Mouse (Mus musculus): Measurements from ENCODE around the gene Uhrf2. TPM values are rescaled to one million over a fixed set of nuclear protein-coding genes. Genes with fewer than 3 reads are reported as not detected.
A peak's percentile ranks its signal among the peaks of the same experiment; 100 is the strongest.
"Not testable (repeated sequence)": the region's sequence is repeated elsewhere in the genome, so short reads cannot be mapped to it uniquely, and the experiment has no call there.

Gene Uhrf2
- 10 to 100 TPM; 31.7 to 39.0 TPM for total RNA-seq (2021)
- long read RNA-seq, experiment 1, transcript Uhrf2-201 (16 exons, 3,536 nt): major isoform, 21 of 23 reads
- long read RNA-seq, experiment 1, partial matches to known transcripts: 1 of 23 reads
- long read RNA-seq, experiment 1, other reads (novel, unspliced or antisense): 1 of 23 reads
- long read RNA-seq, experiment 2, transcript Uhrf2-201 (16 exons, 3,536 nt): major isoform, 64 of 76 reads
- long read RNA-seq, experiment 2, partial matches to known transcripts: 3 of 76 reads
- long read RNA-seq, experiment 2, other reads (novel, unspliced or antisense): 8 of 76 reads

DNA sequence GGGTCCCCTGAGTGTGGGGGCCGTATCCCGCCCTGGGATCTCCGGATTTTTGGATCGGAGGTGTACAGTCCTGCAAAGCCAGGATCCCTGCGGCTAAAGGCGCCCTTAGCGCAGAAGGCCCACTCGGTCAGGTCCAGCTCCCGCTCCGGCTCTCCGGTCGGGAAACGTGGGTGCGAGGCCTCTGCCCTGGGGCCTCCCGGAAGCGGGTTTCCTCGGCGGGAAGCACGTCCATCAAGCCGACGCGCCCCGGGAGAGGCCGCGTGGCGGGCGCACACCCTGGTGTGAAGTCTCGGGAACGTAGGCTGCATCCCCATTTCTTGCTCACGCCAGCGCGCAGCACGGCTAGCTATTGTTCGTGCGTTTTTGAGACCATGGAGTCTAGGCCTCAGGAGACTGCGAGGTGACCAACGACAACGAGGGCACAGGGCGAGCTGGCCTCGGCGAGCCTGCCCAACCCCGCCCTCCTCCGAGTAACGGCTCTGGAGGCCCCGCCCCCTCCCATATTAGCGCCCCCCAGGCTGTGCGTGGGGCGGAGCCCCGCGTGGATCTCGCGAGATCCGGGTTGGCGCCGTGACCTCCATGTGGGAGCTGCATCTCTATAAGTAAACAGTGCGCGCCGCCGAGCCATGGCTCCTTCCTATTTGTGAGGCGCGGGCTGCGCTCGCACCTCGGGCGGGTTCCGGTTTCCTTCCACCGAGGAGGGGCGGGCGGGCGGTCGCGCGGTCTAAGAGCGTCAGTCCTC lies at the start of gene Uhrf2:
TSS of gene Uhrf2 (plus strand) at position 620 of the 742 bp plus-strand sequence.
- peak; percentile 95 to 96 for DNase-seq (ENCODE audit: low spot score in 2 of 2)

DNA sequence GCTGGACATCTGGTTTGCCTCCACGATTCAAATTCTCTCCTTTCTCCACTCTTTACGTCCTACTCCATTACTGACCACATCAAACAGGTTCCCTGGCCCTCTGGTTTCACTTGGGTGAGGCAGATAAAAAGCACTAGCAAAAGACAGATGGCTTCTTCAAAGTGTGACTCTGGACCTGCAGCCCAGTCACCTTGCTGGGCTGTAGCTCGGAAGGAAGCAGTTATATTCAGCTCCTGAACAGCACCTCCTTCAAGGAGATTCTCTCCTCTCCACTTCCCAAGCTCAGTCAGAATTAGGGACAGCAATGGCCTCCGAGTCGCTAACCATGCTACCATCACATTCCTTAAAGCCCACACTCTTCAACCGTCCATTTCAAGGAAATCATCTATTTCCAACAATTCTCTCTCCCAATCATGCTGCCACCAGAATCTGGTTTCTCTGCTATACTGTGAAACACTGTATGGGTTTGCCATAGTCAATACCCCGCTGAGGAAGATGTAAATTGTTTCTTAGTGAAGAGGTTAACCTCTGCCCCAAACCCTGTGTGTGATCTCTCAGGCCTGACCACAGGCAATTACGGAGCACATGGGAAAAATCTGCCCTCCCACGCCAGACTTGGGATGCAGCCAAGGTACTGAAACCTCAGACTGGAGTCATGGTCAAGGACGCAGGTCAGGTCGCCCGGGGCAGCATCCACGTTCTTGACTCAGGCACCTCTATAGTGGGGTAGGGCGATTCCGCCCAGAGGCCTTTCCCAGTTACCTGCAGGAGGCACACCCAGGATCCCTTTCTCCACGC lies 45.9 kb upstream of the Uhrf2 start:
- DNase-seq (ENCODE audit: low spot score in 2 of 2): peak; percentile 35 to 40

DNA sequence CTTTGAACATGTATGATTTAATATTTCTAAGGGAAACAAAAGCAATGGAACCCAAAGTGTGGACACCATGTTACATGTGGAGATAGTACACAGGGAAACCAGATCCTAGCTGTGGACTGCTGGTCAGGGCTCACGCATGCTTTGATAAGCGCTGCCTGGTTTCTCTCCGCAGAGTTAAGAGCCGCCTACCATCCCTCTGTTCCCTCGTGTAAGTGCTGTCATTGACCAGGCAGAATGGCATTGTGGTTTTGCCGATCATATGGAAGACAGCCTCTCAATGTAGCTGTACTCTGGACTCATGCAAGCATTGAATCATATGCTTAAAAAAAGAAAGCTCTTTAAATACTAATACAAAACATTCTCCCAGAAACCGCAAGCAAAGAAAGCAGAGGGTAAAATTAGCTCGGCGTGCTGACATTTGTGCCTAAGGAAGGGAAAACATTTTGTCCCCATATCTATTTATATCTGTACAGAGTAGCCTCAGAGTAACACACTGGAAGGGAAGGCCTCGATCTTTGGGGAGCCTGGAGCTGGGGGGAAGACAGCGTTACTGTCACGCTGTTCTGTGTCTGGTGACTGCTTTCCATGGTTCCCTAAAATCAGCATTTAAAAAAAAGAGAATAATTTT lies 43.7 kb upstream of the Uhrf2 start:
- DNase-seq (ENCODE audit: low spot score in 2 of 2): no peak

DNA sequence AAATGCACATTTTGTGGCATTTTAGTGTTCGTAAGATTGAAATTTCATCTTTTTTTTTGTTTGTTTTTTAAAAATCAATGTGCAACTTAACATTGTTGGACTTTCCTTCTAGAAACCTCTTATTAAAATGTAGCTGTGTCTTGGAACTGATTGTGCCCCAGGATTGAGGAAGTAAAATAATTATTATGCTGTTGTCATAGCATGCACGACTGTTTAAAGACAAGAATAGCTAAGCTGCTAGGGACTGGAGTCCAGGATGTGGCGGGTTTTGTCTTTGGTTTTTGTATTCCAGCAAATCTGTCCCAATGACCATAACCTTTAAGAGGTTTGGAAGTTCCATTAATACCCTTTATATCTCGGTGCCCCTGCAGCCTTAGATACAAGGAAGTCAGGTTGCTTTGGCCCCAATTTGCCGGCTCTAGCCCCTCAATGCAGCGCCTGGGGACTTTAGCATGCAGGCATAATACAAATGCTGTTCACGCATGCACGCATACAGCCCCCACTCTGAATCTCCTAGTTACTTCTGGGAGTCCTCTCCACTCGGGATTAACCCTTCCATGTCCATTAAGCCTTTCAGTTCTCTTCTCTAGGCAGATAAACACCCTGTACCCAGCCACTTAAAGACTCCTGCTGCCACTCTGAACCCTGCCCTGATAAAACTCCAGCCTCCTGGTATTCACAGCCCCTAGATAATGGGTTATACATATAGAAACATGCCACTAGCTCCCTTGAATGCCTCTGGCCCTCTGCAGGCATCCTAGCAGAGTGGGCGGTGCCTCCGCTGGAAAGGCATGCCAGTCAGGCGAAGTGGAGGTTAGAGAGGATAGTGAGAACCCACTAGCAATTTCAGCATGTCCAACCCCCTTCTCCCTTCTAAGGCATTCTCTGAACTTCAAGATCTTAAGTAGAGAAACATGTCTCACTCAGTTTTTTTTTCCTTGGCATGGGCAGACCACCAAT lies 29.6 kb upstream of the Uhrf2 start:
- DNase-seq (ENCODE audit: low spot score in 2 of 2): no peak

DNA sequence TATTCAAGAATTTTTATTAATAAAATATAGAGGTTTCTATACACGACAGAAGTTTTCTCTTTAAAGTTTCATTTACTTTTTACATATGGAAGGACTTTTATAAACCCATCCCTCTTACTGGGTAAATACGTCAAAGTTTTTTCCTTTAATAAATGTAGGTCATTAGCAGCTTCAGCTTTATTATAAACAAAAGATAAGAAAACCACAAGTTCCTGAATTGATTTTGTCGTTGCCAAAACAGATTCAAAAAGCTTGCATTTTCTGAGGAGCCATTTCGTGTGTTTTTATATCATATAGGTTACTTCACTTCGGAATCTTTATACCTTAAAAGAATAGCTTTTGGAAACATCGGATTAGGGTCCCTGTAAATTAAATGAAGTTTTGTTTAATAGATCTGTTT lies 28.8 kb upstream of the Uhrf2 start:
- no peak for DNase-seq (ENCODE audit: low spot score in 2 of 2)

DNA sequence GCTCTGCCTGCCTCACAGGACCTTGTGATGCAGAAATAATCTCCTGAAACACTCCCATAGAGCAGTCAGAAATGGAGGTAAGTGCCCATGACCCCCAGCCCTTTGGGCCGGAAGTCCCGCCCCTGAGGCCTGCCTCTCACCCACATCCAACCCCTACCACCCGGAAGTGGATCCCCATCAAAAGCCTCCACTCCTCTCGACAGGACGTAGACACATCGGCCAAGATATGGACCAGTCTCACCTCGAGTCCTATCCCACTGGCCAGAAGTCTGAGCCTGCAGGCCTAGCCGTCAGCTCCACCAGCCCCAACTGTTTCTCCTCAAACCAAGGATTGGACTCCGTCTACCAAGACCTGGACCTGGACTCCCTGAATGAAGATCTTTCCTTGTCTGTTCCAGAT lies 26.7 kb upstream of the Uhrf2 start, which contains the start of gene Trpd52l3:
TSS of gene Trpd52l3 (plus strand) at position 170 of the 400 bp plus-strand sequence.
- no peak for DNase-seq (ENCODE audit: low spot score in 2 of 2)

DNA sequence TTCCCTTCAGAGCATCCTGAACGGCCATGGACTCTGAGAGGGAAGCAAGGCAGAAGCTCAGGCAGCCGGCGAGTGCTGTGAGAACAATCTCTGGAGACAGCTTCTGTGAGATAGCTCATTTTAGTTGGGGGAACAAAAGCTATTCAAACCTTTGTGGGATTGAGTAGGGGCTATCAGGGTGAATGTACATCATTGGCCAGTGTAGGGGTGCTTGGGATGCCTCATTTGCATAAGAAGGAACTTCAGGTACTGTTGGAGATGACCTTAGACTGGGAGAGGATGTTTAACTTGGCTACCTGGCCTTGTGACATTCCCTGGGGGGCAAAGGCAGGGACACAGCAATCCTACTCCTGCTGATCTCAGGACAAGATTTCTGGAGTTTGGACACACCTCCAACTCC lies 23.9 kb upstream of the Uhrf2 start:
- no peak for DNase-seq (ENCODE audit: low spot score in 2 of 2)

DNA sequence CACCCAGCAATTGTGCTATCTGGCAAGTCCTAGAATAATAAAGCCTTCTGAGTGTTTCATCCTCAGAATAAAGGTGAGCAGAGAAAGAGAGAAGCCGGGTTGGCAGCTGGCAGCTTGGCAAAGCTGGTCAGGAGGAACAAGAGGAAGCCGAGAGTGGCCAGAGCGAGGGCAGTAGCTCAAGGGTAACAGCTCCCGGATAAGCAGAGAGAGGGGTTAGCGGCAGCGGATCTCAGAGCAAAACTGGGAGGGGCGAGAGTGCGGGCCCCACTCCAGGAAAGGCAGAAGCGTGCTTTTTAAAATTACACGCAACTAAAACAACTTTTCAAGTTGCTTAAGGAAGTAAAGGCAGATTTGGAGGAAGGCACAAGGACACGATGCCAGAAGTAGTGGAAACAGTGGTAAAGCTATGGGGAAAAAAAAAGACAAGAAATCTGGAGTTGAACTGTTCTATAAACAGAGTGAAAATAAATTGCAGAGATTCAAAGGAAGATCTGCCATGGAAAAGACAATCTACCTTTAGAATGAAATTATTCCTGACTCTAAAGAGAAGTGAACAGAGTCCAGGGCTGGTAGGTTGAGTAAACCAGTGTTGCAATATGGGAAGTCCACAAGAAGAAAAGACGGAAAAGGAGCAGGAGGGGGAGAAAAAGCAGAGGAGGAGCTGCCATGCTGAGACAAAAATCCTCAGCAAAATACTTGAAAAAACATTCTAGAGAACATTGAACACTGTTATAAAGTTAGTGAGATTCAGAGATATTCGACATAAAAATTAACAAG lies 19.6 kb upstream of the Uhrf2 start:
- DNase-seq (ENCODE audit: low spot score in 2 of 2): no peak

DNA sequence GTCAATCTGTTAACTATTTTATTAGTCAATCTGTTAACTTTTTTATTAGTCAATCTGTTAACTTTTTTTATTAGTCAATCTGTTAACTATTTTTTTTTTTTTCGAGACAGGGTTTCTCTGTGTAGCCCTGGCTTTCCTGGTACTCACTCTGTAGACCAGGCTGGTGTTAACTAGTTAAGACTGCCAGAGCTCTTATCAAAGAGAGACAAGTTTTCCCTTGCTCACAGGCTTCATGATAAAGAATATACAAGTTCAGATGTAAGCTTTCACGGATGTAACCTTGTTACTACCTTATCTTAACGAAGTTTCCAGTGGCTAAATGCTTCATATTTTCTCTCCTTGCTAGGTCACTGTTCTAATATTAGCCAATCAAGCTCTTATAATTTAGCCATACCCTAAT lies 16.0 kb upstream of the Uhrf2 start:
- no peak for DNase-seq (ENCODE audit: low spot score in 2 of 2)

DNA sequence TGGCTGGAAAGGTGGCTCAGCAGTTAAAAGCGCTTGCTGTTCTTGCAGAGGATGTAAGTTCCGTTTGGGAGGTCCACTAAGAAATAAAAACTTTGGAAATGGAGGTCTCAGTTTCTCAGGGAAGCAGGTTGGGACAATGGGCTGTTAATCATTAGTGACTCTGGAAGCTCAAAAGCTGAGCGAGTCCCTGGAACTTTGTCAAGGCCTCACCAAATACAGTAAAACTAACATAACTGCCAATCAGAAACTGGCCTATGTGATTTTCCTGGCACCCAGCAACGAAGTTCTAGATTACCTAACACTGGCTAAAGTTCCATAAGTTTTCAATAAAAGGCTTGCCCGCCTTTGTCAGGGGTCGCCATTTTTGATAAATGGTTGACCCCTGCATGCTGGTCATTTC lies 14.2 kb upstream of the Uhrf2 start:
- DNase-seq (ENCODE audit: low spot score in 2 of 2): no peak

DNA sequence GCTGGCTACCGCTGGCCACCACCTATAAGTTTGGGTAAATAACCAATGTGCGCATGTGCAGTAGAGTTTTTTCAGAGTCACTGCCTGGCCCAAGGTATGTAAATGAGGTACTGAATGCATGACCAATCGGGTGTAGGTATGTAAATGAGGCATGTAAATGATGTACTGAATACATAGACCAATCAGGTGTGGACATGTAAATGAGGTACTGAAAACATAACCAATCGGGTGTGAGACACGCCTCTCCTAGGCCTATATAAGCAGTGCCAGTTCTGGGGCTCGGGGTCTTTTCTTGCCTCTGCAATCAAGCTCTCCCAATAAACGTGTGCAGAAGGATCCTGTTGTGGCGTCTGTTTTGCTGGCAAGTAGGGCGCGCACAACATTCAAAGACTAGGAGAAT lies 6.9 kb upstream of the Uhrf2 start:
- not testable (repeated sequence) for DNase-seq (ENCODE audit: low spot score in 2 of 2)

DNA sequence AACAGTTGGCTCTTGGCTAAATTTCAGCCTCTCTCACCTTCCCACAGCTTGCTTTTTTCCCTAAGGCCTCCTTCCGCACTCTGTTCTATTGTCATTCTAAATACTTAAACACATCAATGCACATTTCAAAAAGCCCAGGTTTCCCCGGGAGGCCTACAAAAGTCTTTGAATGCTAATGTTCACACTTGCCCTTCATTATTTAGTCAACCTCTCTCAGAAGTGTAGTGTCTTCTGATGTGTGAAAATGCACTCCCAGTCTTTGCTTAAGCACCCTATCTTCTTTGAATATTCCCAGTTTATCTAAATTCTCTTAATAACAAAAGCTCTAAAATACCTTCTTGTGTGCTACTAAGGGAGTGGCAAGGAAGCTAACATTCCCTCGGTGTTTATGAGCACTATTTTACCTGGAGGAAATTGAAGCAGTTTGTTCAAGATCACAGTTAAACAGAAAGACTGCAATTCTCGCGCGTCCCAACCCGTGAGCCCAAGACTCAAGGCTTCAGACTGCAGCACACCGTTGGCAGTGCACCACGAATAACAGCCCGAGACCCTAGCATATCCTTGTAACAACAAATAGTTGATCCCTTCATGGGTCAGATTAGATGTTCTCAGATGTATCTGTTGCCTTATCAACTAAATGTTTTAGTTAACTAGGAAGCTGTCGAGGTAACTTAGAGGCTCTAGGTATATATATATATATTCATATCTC lies 1.2 kb upstream of the Uhrf2 start:
- DNase-seq (ENCODE audit: low spot score in 2 of 2): no peak

DNA sequence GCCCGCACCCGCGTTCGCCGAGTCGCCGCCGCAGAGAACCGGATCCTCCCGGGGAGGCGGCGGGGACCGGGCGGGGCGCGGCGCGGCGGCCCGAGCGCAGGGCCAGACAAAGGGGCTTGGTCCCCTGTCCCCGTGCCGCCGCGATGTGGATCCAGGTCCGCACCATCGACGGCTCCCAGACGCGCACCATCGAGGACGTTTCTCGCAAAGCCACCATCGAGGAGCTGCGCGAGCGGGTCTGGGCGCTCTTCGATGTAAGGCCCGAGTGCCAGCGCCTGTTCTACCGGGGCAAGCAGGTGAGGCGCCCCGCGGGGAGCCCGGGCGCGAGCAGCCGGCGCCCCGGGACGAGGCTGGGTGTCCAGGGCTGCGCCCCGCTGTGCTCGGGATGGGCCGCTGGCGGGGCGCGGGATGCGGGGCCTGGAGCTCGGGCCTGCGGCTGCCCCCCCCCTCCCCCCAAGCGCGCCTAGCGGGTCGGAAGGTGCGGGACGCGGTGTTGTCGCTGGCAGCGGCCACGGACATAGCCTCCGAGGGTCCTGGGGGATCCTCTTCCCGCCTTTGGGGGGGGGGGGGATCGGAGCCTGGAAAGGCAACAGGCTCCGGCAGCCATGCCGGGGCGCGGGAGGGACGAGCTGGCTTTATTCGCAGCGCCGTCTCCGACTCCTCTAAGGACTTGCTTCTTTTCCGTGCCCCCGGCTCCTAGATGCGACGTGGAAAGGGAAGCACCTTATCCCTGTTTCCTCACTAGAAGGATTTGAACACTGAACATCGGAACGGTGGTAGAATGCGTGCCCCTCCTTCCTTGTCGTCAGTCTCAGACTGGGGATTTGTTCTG lies 539 bp downstream of the Uhrf2 start:
- peak in 1 of 2 experiments; percentile 34 for DNase-seq (ENCODE audit: low spot score in 2 of 2)

DNA sequence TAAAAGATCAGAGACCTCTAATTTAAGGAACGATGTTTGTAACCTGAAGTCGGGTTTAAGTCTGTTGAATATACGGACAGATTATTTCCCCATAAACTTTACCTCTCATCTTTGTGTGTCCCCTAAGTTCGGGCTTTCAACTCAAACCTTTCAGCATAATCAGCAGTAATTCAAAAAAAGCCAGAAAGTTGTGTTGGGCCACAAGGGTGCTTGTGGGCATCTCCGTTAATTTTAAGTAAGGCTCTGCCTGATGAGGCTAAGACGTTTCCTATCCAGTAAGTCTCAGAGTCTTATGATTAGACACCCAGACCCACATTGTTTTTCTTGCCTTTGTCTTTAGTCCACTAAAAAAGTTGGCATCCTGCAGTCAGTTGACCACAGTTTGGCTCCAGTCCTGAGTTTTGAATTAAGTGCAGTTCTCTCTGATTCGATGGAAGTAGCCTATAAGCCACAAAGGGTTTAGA lies 1.2 kb downstream of the Uhrf2 start:
- no peak for DNase-seq (ENCODE audit: low spot score in 2 of 2)

DNA sequence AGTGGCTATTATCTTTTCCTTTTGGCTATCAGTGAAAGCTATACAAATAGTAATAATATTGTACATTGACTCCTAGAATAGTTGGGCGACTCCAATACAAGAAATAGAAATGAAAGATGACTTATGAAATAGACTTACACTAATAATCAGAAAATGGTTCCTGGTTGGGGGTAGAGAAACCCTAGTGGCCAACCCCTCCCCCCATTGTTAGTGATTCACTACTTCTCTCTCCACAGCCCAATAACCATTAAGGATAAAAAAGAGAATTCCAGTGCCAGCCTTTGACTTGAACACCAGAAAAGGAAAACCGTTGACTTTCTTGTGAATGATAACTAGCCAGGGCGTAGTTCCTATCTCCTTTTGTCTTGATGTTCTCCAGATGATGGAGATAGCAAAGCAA lies 1.9 kb downstream of the Uhrf2 start:
- no peak for DNase-seq (ENCODE audit: low spot score in 2 of 2)

DNA sequence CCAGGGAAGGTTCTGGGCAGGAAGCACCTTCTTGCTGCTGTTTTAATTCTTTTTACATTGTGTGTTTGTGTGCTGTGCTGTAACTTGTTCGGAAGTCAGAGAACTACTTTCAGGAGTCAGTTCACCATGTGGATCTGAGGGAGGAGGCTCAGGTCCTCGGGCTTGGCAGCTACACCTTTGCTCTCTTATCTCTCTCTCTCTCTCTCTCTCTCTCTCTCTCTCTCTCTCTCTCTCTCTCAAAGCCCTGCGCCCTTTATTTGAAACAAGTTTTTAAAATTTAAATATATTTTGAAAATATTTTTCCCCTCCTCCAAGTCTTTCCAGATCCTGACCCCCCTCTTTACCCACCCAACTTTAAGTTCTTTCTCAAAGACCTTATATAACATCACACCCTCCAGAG lies 5.0 kb downstream of the Uhrf2 start:
- no peak for DNase-seq (ENCODE audit: low spot score in 2 of 2)

DNA sequence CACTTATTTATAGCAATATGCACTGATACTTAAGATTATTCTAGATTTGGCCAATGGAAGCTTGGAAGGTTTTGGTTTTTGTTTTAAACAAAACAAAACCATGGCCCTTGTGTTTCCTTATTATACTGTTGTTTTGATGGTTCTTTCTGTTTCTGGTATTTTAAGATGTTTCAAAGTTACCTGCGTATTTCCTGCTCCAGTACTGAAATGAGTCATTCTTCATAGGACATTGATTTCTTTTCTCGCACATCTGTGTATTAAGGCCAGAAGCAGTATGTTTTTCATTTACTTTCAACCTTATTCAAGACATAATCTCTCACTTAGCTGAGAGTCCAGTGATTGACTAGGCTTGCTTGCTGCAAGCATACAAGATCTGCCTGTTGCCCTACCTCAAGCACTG lies 13.4 kb downstream of the Uhrf2 start:
- no peak for DNase-seq (ENCODE audit: low spot score in 2 of 2)

DNA sequence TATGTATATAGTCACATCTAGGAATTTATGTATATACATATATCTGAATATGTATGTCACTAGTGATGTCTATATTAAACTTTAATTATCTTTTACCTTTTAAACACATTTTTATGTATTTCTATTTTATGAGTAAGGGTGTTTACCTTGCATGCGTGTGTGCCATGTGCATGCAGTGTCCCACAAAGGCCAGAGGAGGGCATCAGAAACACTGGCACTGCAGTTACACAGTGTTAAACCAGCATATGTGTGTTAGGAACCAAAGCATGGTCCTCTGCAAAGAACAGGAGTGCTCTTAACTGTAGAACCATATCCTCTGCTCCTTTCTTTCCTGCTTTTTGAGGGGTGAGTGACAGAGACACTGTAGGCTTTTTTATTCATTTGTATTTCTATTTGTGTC lies 14.3 kb downstream of the Uhrf2 start:
- DNase-seq (ENCODE audit: low spot score in 2 of 2): no peak

Measured in adrenal gland, adult 18-20 months (tissue).